Mouse (Mus musculus) ovary, postnatal 14 days (tissue): Measurements from ENCODE around the gene Schip1.
A peak's percentile ranks its signal among the peaks of the same experiment; 100 is the strongest.

Source experiments
- DNase-seq: peaks from one replicate; pipeline ENCODE4 v3.0.0; 2022; ENCODE audit warnings: low spot score

The Schip1 gene

GRCm38 (mm10) chr3:68470622-68471021 lies 406.0 kb downstream of the Schip1 start:
- no peak for DNase-seq

GRCm38 (mm10) chr3:68476336-68476735 lies 411.7 kb downstream of the Schip1 start:
- no peak for DNase-seq

GRCm38 (mm10) chr3:68477478-68477877 lies 412.9 kb downstream of the Schip1 start:
- no peak for DNase-seq

- no peak for DNase-seq
These were observed 414.7 kb downstream of the Schip1 start for GRCm38 (mm10) chr3:68479266-68479665.

- no peak for DNase-seq
These were observed 418.9 kb downstream of the Schip1 start for GRCm38 (mm10) chr3:68483517-68483916.

GRCm38 (mm10) chr3:68484021-68484420 lies 419.4 kb downstream of the Schip1 start:
- no peak for DNase-seq

- DNase-seq: no peak
These were observed 420.0 kb downstream of the Schip1 start for GRCm38 (mm10) chr3:68484561-68484960.

- DNase-seq: no peak
These were observed 423.0 kb downstream of the Schip1 start for GRCm38 (mm10) chr3:68487621-68488020.

GRCm38 (mm10) chr3:68488316-68488715 lies 423.7 kb downstream of the Schip1 start:
- DNase-seq: no peak

- no peak for DNase-seq
These were observed 426.9 kb downstream of the Schip1 start for GRCm38 (mm10) chr3:68491516-68491915.

- DNase-seq: no peak
These were observed 427.5 kb downstream of the Schip1 start for GRCm38 (mm10) chr3:68492066-68492465.

- DNase-seq: no peak
These were observed 427.9 kb downstream of the Schip1 start for GRCm38 (mm10) chr3:68492513-68492912.

GRCm38 (mm10) chr3:68493170-68493585 lies 428.6 kb downstream of the Schip1 start:
- peak; percentile 11 for DNase-seq

GRCm38 (mm10) chr3:68493586-68494295 lies 429.1 kb downstream of the Schip1 start:
- peak; percentile 57 for DNase-seq

- peak; percentile 9 for DNase-seq
These were observed 429.9 kb downstream of the Schip1 start for GRCm38 (mm10) chr3:68494296-68495095.

GRCm38 (mm10) chr3:68495096-68495735 lies 430.6 kb downstream of the Schip1 start:
- no peak for DNase-seq

GRCm38 (mm10) chr3:68495736-68496242 lies 431.2 kb downstream of the Schip1 start:
- DNase-seq: no peak

GRCm38 (mm10) chr3:68496513-68496912 lies 431.9 kb downstream of the Schip1 start:
- DNase-seq: no peak

- DNase-seq: no peak
These were observed 435.0 kb downstream of the Schip1 start for GRCm38 (mm10) chr3:68499532-68500152.

- no peak for DNase-seq
These were observed 440.2 kb downstream of the Schip1 start for GRCm38 (mm10) chr3:68504838-68505237.

GRCm38 (mm10) chr3:68506769-68507318 lies 442.2 kb downstream of the Schip1 start:
- no peak for DNase-seq

GRCm38 (mm10) chr3:68508629-68509028 lies 444.0 kb downstream of the Schip1 start:
- DNase-seq: peak; percentile 26
